Mouse (Mus musculus): ENCODE results near the gene H1foo.

Gene H1foo

GRCm38 (mm10) chr6:115959151-115959691 is 14.5 kb downstream of the H1foo start:
- intact Hi-C loops (cut with DNase I) = loop anchor here (5.0 kb wide), 3 partner anchors 33 to 57 kb away; no protein-coding TSS in a partner anchor

- intact Hi-C loops (cut with DNase I) = no loop called here
Measured at GRCm38 (mm10) chr6:115960322-115960721, 15.6 kb downstream of the H1foo start.

GRCm38 (mm10) chr6:115961743-115962142 is 17.0 kb downstream of the H1foo start:
- intact Hi-C loops (cut with DNase I) = no loop called here

GRCm38 (mm10) chr6:115962439-115963085 is 17.8 kb downstream of the H1foo start:
- intact Hi-C loops (cut with DNase I) = no loop called here

- intact Hi-C loops (cut with DNase I) = no loop called here
Measured at GRCm38 (mm10) chr6:115963656-115964055, 18.9 kb downstream of the H1foo start.

- intact Hi-C loops (cut with DNase I) = no loop called here
Measured at GRCm38 (mm10) chr6:115966227-115966966, 21.7 kb downstream of the H1foo start.

GRCm38 (mm10) chr6:115967291-115967880 is 22.6 kb downstream of the H1foo start:
- intact Hi-C loops (cut with DNase I) = no loop called here

GRCm38 (mm10) chr6:115968086-115968485 is 23.3 kb downstream of the H1foo start:
- intact Hi-C loops (cut with DNase I) = no loop called here

- intact Hi-C loops (cut with DNase I) = no loop called here
Measured at GRCm38 (mm10) chr6:115968700-115969099, 24.0 kb downstream of the H1foo start.

- intact Hi-C loops (cut with DNase I) = no loop called here
Measured at GRCm38 (mm10) chr6:115969103-115969502, 24.4 kb downstream of the H1foo start.

- intact Hi-C loops (cut with DNase I) = no loop called here
Measured at GRCm38 (mm10) chr6:115969952-115970351, 25.2 kb downstream of the H1foo start.

- intact Hi-C loops (cut with DNase I) = no loop called here
Measured at GRCm38 (mm10) chr6:115971273-115972060, 26.7 kb downstream of the H1foo start.

GRCm38 (mm10) chr6:115972083-115972764 is 27.5 kb downstream of the H1foo start:
- intact Hi-C loops (cut with DNase I) = no loop called here

- intact Hi-C loops (cut with DNase I) = no loop called here
Measured at GRCm38 (mm10) chr6:115973139-115973875, 28.6 kb downstream of the H1foo start.

- intact Hi-C loops (cut with DNase I) = no loop called here
Measured at GRCm38 (mm10) chr6:115973881-115974662, 29.3 kb downstream of the H1foo start.

- intact Hi-C loops (cut with DNase I) = no loop called here
Measured at GRCm38 (mm10) chr6:115975606-115976005, 30.9 kb downstream of the H1foo start.

- intact Hi-C loops (cut with DNase I) = no loop called here
Measured at GRCm38 (mm10) chr6:115977810-115978209, 33.1 kb downstream of the H1foo start.

GRCm38 (mm10) chr6:115978596-115978995 is 33.9 kb downstream of the H1foo start:
- intact Hi-C loops (cut with DNase I) = no loop called here

GRCm38 (mm10) chr6:115982889-115983288 is 38.2 kb downstream of the H1foo start:
- intact Hi-C loops (cut with DNase I) = no loop called here

All from adrenal gland (tissue).